Mouse (Mus musculus) urinary bladder, postnatal 25 days (tissue): ENCODE measurements around the gene Parp14.

ENCODE experiments used
- DNase-seq: peaks from one replicate; pipeline ENCODE4 v3.0.0; 2022; ENCODE audit warnings: low spot score

The Parp14 gene

DNA sequence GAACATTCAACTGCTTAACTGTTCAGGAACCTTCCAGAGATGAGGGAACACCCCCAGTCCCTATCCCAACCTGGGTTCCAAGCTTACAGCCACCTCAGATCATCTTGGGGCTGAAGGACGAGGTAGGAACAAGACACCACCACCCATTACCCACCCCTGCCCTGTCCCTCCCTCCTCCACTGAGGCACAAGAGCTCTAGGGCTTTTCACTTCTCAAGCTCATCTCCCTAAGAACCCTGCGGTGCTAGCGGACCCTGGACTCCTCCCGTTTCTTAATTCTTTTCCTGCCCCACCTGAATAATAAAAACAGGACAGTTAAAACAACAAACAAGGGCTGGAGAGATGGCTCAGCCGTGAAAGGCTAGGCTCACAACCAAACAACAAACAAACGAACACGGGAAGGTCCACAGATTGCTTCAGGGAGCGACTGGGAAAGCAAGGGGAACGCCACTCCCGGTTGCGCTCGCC lies 730 bp downstream of the Parp14 start:
- DNase-seq = no peak

GRCm38 (mm10) chr16:35869656-35870055 lies 1.7 kb downstream of the Parp14 start:
- no peak for DNase-seq

DNA sequence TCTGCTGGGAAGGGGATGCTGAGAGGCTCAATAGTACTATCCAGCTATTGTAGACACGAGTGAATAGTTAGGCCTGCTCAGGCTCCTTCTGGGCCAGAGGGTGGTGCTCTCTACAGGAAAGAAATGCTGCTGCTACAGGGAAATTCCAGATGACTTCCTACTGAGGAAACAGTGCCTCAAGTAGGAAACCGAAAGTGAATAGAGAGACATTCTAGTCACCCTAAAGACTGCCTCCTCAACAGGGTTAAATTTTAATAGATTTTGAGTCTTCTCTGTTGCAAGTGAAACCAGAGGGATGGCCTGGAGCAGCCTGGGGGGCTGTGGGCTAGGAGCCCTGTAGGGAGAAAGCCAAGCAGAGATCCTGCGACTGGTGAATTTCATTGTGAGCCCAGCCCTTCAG lies 2.2 kb downstream of the Parp14 start:
- no peak for DNase-seq

GRCm38 (mm10) chr16:35867726-35868125 lies 3.6 kb downstream of the Parp14 start:
- DNase-seq = no peak

GRCm38 (mm10) chr16:35862057-35862456 lies 9.3 kb downstream of the Parp14 start:
- DNase-seq = no peak

- no peak for DNase-seq
These were observed 11.1 kb downstream of the Parp14 start for GRCm38 (mm10) chr16:35860236-35860635.

GRCm38 (mm10) chr16:35856766-35857165 lies 14.6 kb downstream of the Parp14 start:
- DNase-seq = no peak

GRCm38 (mm10) chr16:35855846-35856245 lies 15.5 kb downstream of the Parp14 start:
- no peak for DNase-seq

- no peak for DNase-seq
These were observed 24.2 kb downstream of the Parp14 start for GRCm38 (mm10) chr16:35847138-35847537.

GRCm38 (mm10) chr16:35839680-35840079 lies 31.7 kb downstream of the Parp14 start:
- DNase-seq = peak; percentile 6

DNA sequence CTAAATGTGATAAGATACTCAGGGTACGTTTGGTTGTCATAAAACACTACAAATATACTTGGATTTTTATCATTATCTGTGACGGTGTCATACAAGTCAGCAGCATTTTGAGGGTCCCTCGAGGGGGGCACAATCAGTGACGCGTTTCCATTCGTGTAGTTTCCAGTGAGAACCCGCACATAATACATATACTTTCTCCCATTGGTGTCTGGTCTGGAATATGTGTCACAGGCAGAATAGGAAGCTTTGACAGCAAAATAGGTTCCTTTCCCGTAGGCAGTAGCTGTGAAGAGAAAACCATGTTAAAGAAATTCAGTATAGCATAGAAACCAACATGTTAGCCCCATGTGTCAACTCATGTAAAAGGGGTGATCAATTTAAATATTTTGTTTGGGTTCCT lies 36.7 kb downstream of the Parp14 start:
- DNase-seq = no peak

DNA sequence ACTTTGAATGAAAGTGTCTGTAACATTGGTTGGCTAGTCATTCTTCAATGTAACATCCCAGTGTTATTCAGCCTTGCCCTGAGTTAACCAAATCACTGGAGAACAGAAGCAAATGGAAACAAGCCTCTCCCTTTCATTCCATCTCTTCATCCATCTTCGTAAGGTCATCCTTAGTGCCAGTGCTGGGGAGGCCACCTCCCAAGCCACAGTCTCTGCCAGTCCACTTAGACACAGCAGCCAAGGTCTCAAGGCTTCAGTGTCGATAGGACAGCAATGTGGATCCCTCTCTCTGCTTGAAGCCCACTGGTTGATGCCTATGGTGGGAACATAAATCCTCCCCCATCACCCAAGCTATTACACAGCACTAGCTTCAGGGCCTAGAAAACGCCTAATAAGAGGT lies 38.4 kb downstream of the Parp14 start:
- DNase-seq = no peak

DNA sequence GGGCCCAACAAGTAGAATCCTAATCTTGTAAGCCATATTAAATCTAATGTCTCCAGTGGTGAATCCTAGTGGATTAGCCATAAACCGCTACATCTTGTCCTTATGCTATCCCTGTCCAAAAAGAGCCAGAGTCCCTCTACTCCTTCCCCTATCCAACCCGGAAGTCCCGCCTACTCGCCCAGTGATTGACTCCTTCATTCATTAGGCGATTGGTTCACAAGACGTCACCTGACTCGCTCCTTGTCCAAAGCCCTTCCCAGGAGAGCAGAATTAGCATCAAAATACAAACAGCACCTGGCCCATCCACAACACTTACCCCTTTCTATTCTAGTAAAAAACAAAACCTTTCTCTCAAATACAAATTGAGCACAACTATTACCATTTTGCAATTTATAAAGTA lies 41.3 kb downstream of the Parp14 start:
- DNase-seq = no peak

- peak; percentile 73 for DNase-seq
These were observed 53.9 kb downstream of the Parp14 start for GRCm38 (mm10) chr16:35817255-35818089.

GRCm38 (mm10) chr16:35813119-35813518 lies 58.2 kb downstream of the Parp14 start:
- DNase-seq = no peak

- DNase-seq = no peak
These were observed 62.5 kb downstream of the Parp14 start for GRCm38 (mm10) chr16:35808838-35809237.

- no peak for DNase-seq
These were observed 63.7 kb downstream of the Parp14 start for GRCm38 (mm10) chr16:35807663-35807992.

GRCm38 (mm10) chr16:35806973-35807662 lies 64.2 kb downstream of the Parp14 start:
- DNase-seq = no peak

GRCm38 (mm10) chr16:35803723-35804122 lies 67.6 kb downstream of the Parp14 start:
- no peak for DNase-seq

GRCm38 (mm10) chr16:35802163-35802562 lies 69.2 kb downstream of the Parp14 start:
- no peak for DNase-seq

DNA sequence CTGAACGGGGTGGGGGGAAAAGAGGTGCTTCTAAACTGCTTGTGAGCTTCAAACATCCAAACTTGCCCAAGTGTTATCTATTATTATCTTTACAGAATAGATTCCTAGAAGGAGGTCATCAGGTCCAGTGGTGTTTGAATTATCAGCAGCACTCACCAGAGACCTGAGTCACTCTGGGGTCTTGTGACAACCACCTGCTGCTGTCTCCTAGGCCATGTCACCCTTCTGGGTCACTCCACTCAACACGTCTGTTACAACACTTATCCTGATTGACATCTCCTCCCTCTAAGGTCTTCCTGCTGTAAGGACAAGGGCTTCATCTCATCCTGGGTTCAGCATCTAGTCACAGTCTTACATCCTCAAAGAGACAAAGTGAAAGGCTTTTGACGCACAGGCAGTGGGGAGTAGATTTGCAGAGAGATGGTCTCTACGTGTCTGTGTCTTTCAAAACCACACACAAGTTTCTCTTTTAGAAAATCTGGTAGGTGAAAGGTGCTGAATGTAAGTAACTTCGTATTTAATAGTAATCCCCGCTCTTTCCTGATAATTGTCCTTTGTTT lies 79.3 kb downstream of the Parp14 start:
- no peak for DNase-seq

DNA sequence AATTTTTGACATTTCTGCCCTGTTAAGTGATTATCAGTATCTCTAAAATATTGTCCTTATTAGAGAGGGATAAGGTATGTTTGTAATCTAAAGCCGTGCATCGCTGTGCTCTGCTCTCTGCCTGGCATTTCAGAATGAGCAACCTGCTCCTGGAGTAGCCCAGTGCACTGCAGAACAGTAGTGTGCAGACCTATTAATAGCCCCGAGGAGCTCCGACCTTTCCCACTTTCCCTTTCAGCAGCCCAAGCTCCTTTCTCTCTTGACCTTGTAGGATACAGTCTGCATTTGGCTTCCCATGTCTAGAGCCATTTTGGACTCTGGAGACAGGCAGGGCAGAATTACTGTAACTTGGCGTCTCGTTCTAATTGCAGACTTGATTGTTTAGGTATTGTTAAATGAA lies 83.0 kb downstream of the Parp14 start:
- no peak for DNase-seq

- DNase-seq = no peak
These were observed 83.7 kb downstream of the Parp14 start for GRCm38 (mm10) chr16:35787568-35788189.
